Mouse (Mus musculus) small intestine, adult 2 months (tissue): Measurements from ENCODE around the gene Calhm1.

ENCODE experiments used
- CTCF ChIP-seq: fragments of 200-500 bp; IDR thresholded peaks from 2 replicates; pipeline ENCODE4 v1.5.1; 2012; ENCODE audit warnings: low read depth, mild to moderate bottlenecking, control low read depth, inconsistent platforms, low read length, moderate library complexity, mixed read lengths; ENCODE audit not compliant: insufficient replicate concordance, insufficient read length; ENCODE audit errors: extremely low read depth
- POLR2A ChIP-seq: fragments of 200-500 bp; IDR thresholded peaks from 2 replicates; pipeline ENCODE4 v1.6.1; 2012; ENCODE audit warnings: low read depth, mild to moderate bottlenecking, control low read depth, inconsistent platforms, low read length, moderate library complexity

- no peak for TF ChIP-seq CTCF
- TF ChIP-seq POLR2A, result no peak
Measured at GRCm38 (mm10) chr19:47152062-47152369, 8.0 kb upstream of the Calhm1 start.
